Mouse (Mus musculus) forebrain, embryonic 14.5 days (tissue): Measurements from ENCODE around the gene Map9. TPM values are rescaled to one million over a fixed set of nuclear protein-coding genes. Genes with fewer than 3 reads are reported as not detected.

ENCODE experiments used
- ATAC-seq: fragments of 200-750 bp; cut with Nextera tagmentation; 2 replicates; pipeline ENCODE4 v1.8.0; 2017; ENCODE audit warnings: mild to moderate bottlenecking, moderate library complexity
- DNase-seq: peaks from one replicate; pipeline ENCODE4 v3.0.0-alpha.2; 2015; ENCODE audit warnings: low spot score
- H3K27ac ChIP-seq: fragments of 300-500 bp; sonication (generic); 2 replicates; pipeline ENCODE4 v1.5.1; 2014; ENCODE audit warnings: low read depth, mild to moderate bottlenecking, control low read depth, low read length, moderate library complexity
- H3K27me3 ChIP-seq: fragments of 300-500 bp; sonication (generic); replicated peaks from 2 replicates; pipeline ENCODE4 v1.6.1; 2014; ENCODE audit warnings: low read length, control low read depth, mixed read lengths; ENCODE audit not compliant: control insufficient read depth, insufficient read depth
- H3K36me3 ChIP-seq: fragments of 300-500 bp; sonication (generic); 2 replicates; pipeline ENCODE4 v1.6.1; 2014; ENCODE audit warnings: low read length, control low read depth; ENCODE audit not compliant: control insufficient read depth, insufficient read depth
- H3K4me1 ChIP-seq: fragments of 300-500 bp; sonication (generic); 2 replicates; pipeline ENCODE4 v1.6.1; 2014; ENCODE audit warnings: antibody characterized with exemption, low read length, control low read depth; ENCODE audit not compliant: control insufficient read depth, insufficient read depth
- H3K4me2 ChIP-seq: fragments of 300-500 bp; sonication (generic); 2 replicates; pipeline ENCODE4 v1.6.1; 2014; ENCODE audit warnings: mild to moderate bottlenecking, control low read depth, low read length
- H3K4me3 ChIP-seq: fragments of 300-500 bp; sonication (generic); 2 replicates; pipeline ENCODE4 v1.5.1; 2014; ENCODE audit warnings: low read depth, low read length, control low read depth
- H3K9ac ChIP-seq: fragments of 300-500 bp; sonication (generic); 2 replicates; pipeline ENCODE4 v1.6.1; 2014; ENCODE audit warnings: mild to moderate bottlenecking, low read length, control low read depth, moderate library complexity
- H3K9me3 ChIP-seq: fragments of 300-500 bp; sonication (generic); replicated peaks from 2 replicates; pipeline ENCODE4 v1.6.1; 2016; ENCODE audit warnings: low read length, control low read depth, mixed read lengths; ENCODE audit not compliant: control insufficient read depth
- WGBS: fragments of 180-500 bp; shearing (Covaris S2); extraction: QIAGEN DNeasy Blood & Tissue Kit; methylation state at CpG from one replicate; pipeline ENCODE4 v1.1.7; 2014; 5-methylcytosine and 5-hydroxymethylcytosine counted together
- polyA plus RNA-seq: library from polyadenylated mRNA; unstranded; fragments of >200 nt; fragmentation: Nextera tagmentation; extraction: Ambion mirVana; gene quantifications from 2 replicates; pipeline ENCODE4 v1.2.1, GENCODE M21; 2014

Gene Map9
- polyA plus RNA-seq, 1 experiment from 2014 or later = 66.1 TPM

- DNase-seq = peak; percentile 10
- WGBS = 38% methylated on average over 11 of the region's 11 CpGs
- no peak overlapping the region for H3K9ac ChIP-seq
Measured at GRCm38 (mm10) chr3:82382325-82382724, 24.5 kb downstream of the Map9 start.

GRCm38 (mm10) chr3:82385091-82385490, 27.2 kb downstream of the Map9 start:
- no peaks in the 10 kb centered on the region for H3K9me3 ChIP-seq
- DNase-seq = no peak
- WGBS = 90% methylated on average over 8 of the region's 8 CpGs
- H3K27me3 ChIP-seq = no peaks in the 10 kb centered on the region
- no peak overlapping the region for H3K9ac ChIP-seq
- ATAC-seq = no peak
- H3K4me3 ChIP-seq = no peak overlapping the region
- peaks cover 67% of the 10 kb centered on the region for H3K36me3 ChIP-seq
- no peak overlapping the region for H3K27ac ChIP-seq
- no peaks in the 10 kb centered on the region for H3K4me1 ChIP-seq
- H3K4me2 ChIP-seq = no peak overlapping the region

More at GRCm38 (mm10) chr3:82382325-82382724, 24.5 kb downstream of the Map9 start:
- Histone ChIP-seq H3K36me3 (peaks cover 70% of the 10 kb centered on the region), H3K9me3 (no peaks in the 10 kb centered on the region), H3K4me3 (no peak overlapping the region), H3K27me3 (no peaks in the 10 kb centered on the region), H3K4me2 (no peak overlapping the region), H3K4me1 (no peaks in the 10 kb centered on the region), H3K27ac (no peak overlapping the region)
- ATAC-seq = peak; percentile 52

- H3K4me3 ChIP-seq = no peak overlapping the region
- no peaks in the 10 kb centered on the region for H3K4me1 ChIP-seq
- no peak overlapping the region for H3K27ac ChIP-seq
- H3K27me3 ChIP-seq = no peaks in the 10 kb centered on the region
- H3K9ac ChIP-seq = no peak overlapping the region
- WGBS = 82% methylated on average over 6 of the region's 6 CpGs
- DNase-seq = no peak
- peak; percentile 27; the same call in 1 of the 2 replicates for ATAC-seq
- no peak overlapping the region for H3K4me2 ChIP-seq
- no peaks in the 10 kb centered on the region for H3K9me3 ChIP-seq
- no peaks in the 10 kb centered on the region for H3K36me3 ChIP-seq
Measured at GRCm38 (mm10) chr3:82405830-82406229, 48.0 kb downstream of the Map9 start.

GRCm38 (mm10) chr3:82406336-82406735, 48.5 kb downstream of the Map9 start:
- Histone ChIP-seq H3K4me1 (no peaks in the 10 kb centered on the region), H3K9me3 (no peaks in the 10 kb centered on the region), H3K36me3 (no peaks in the 10 kb centered on the region), H3K27me3 (no peaks in the 10 kb centered on the region), H3K4me2 (no peak overlapping the region), H3K27ac (no peak overlapping the region; the same call in 1 of the 2 replicates), H3K9ac (no peak overlapping the region), H3K4me3 (no peak overlapping the region)
- DNase-seq (peak; percentile 90), ATAC-seq (peak; percentile 96)
- 68% methylated on average over 3 of the region's 3 CpGs for WGBS

- Histone ChIP-seq H3K4me2 (no peak overlapping the region), H3K36me3 (no peaks in the 10 kb centered on the region), H3K27ac (no peak overlapping the region), H3K9ac (no peak overlapping the region), H3K27me3 (no peaks in the 10 kb centered on the region), H3K9me3 (no peaks in the 10 kb centered on the region), H3K4me1 (no peaks in the 10 kb centered on the region), H3K4me3 (no peak overlapping the region)
- no peak for ATAC-seq
- 67% methylated on average over 2 of the region's 2 CpGs for WGBS
- peak; percentile 26 for DNase-seq
Measured at GRCm38 (mm10) chr3:82407432-82407831, 49.6 kb downstream of the Map9 start.

GRCm38 (mm10) chr3:82412397-82412796, 54.6 kb downstream of the Map9 start:
- ATAC-seq = no peak
- H3K36me3 ChIP-seq = no peaks in the 10 kb centered on the region
- no peak for DNase-seq

GRCm38 (mm10) chr3:82417958-82418357, 60.1 kb downstream of the Map9 start:
- no peak overlapping the region for H3K9ac ChIP-seq
- H3K4me3 ChIP-seq = no peak overlapping the region
- H3K4me2 ChIP-seq = no peak overlapping the region
- H3K9me3 ChIP-seq = no peaks in the 10 kb centered on the region
- DNase-seq = no peak
- WGBS = 91% methylated on average over 3 of the region's 3 CpGs
- no peak overlapping the region for H3K27ac ChIP-seq
- no peaks in the 10 kb centered on the region for H3K4me1 ChIP-seq
- H3K36me3 ChIP-seq = no peaks in the 10 kb centered on the region
- no peak for ATAC-seq
- H3K27me3 ChIP-seq = no peaks in the 10 kb centered on the region

More at GRCm38 (mm10) chr3:82412397-82412796, 54.6 kb downstream of the Map9 start:
- H3K27me3 ChIP-seq = no peaks in the 10 kb centered on the region
- no peak overlapping the region for H3K9ac ChIP-seq
- H3K4me3 ChIP-seq = no peak overlapping the region
- no peaks in the 10 kb centered on the region for H3K9me3 ChIP-seq
- no peaks in the 10 kb centered on the region for H3K4me1 ChIP-seq
- H3K4me2 ChIP-seq = no peak overlapping the region
- no peak overlapping the region for H3K27ac ChIP-seq

GRCm38 (mm10) chr3:82435351-82435750, 77.5 kb downstream of the Map9 start:
- ATAC-seq (no peak), DNase-seq (no peak)
- no peaks in the 10 kb centered on the region for H3K9me3 ChIP-seq
- H3K4me2 ChIP-seq = no peak overlapping the region
- H3K4me3 ChIP-seq = no peak overlapping the region
- H3K36me3 ChIP-seq = no peaks in the 10 kb centered on the region
- WGBS = 92% methylated on average over 8 of the region's 8 CpGs
- no peak overlapping the region for H3K9ac ChIP-seq
- no peak overlapping the region for H3K27ac ChIP-seq
- H3K4me1 ChIP-seq = no peaks in the 10 kb centered on the region
- H3K27me3 ChIP-seq = no peaks in the 10 kb centered on the region

- Histone ChIP-seq H3K9me3 (no peaks in the 10 kb centered on the region), H3K4me1 (no peaks in the 10 kb centered on the region), H3K4me3 (no peak overlapping the region), H3K27me3 (no peaks in the 10 kb centered on the region), H3K36me3 (no peaks in the 10 kb centered on the region), H3K27ac (no peak overlapping the region), H3K4me2 (no peak overlapping the region), H3K9ac (no peak overlapping the region)
- DNase-seq = no peak
- ATAC-seq = no peak
- WGBS = 46% methylated on average over 3 of the region's 3 CpGs
Measured at GRCm38 (mm10) chr3:82440976-82441375, 83.1 kb downstream of the Map9 start.
